Mouse (Mus musculus) layer of hippocampus, adult 9-11 months (tissue): ENCODE results near the gene Srsf9.
"Not testable (repeated sequence)": the region's sequence is repeated elsewhere in the genome, so short reads cannot be mapped to it uniquely, and the experiment has no call there.

ENCODE experiments used
- DNase-seq: peaks from one replicate; pipeline ENCODE4 v3.0.0; 2022

The Srsf9 gene

DNA sequence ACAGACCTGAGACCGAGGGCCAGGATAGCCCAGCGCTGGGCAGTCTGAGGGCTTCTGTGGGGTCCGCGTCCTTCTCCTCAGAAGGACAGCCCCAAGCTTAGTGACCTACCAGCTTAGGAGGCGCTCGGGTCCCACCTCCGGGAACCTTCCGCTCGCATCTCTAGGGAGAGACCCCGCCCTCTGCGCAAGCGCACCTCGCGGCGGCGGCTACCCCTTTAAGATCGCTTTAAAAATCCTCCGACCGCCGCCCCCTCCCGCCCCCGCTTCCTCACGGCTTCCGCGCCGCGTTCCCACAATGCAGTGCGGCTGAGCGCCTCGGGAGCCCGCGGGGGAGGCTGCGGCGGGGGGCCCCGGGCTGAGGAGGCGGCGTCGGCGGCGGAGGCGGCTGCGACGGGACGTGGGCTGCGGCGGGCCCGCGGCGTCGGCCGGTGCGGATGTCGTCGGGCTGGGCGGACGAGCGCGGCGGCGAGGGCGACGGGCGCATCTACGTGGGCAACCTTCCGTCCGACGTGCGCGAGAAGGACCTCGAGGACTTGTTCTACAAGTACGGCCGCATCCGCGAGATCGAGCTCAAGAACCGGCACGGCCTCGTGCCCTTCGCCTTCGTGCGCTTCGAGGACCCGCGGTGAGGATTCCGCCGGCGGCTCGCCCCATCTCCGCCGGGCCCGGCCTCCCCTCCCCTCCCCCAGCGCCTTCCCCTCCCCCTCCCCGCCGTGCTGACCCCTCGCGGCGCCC, at the start of gene Srsf9:
TSS of gene Srsf9 (plus strand) at position 303 of the 735 bp plus-strand sequence.
- peak; percentile 96 for DNase-seq

DNA sequence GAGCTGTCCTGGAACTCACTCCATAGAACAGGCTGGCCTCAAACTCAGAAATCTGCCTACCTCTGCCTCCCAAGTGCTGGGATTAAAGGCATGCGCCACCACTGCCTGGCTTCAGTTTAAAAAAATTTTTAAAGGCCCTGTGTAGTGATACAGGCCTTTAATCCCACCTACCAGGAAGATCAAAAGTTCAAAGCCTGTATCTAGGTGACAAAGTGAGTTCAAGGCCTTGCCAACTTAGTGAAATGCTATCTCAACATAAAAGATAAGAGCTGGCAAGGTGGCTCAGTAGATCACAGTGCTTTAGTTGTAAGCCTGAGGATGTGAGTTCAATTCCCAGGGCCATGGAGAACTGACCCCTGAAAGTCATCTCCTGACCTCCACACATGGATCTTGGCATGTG, 48.9 kb upstream of the Srsf9 start:
- no peak for DNase-seq

DNA sequence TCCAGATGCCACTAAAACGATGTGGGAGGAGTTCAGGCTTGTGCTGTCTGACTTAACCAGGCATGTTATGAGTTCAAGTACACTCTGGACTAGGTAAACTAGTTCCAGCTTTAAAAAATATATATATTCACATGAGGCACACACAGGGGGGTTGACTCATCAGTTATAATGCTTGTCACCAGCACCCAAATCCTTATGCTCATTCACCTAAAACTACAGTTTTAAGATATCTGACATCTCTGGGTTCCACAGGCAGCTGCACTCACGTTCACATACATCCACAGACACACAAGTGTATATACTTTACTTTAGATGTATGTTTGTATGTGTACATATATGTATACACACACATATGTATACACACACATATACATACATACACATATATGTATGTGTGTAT, 48.2 kb upstream of the Srsf9 start:
- DNase-seq = no peak

DNA sequence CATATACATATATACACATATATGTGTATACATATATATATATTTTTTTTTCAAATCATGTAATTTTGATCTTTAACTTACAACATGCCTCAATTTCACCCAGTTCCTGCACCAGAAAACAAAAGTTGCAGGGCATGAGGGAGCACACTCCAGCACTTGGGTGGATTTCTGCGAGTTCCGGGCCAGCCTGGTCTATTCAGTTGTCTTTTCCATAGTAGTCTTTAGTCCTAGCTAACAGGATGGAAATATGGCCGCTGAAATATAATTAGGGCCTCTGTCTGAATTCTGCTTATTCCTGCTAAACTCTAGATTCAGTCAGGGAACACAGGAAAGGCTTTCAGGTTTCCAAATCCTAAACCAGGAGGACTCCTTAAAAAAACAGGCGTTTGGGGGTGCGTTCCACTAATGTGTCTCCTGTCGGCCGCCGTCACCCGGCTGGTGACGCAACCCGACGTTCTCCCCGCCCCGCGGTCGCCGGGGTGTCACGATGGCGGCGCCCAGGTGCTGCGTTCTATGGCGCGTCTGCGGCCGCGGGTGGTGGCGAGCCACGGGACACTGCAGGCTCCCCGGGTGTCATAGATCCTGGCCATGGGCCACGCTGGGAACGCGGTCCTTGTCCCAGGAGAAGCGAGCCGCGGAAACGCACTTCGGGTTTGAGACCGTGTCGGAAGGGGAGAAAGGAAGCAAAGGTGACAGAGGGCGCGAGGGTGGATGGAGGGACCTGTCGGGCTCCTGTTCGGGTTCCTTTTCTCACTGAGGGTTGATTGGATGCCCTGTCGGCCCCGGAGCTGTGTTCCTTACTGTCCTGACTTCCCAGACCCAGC, 47.5 kb upstream of the Srsf9 start, which contains the start of gene Coq5:
TSS of gene Coq5 (plus strand) at position 441 of the 824 bp plus-strand sequence.
- DNase-seq = peak; percentile 85

DNA sequence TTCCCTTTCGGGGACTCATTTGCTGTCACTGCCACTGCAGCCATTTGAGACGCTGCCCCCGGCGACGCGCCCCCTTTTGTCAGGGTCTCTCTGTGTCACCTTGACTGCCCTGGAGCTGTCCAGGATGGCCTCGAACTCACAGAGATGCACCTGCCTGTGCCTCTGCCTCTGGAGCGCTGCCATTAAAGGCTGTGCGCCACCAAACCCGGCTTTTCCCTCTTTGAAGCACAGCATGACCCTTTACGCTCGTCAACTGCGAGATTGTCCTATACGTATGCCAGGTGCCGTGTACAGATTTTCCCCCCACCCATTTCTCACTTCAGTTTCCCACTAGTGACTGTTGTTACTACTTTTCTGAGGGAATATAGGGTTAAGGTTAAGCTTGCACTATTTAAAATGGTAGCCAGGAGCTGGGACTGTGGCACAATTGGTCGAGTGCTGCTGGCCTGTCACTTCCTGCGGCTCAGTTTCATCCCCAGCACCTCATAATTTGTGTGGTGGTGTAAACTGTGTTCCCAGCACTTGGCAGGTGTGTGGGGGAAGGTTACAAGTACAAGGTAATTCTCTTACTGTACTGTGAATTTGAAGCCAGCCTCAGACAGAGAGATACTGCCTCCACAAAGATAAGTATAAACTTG, 46.8 kb upstream of the Srsf9 start:
- DNase-seq = no peak

DNA sequence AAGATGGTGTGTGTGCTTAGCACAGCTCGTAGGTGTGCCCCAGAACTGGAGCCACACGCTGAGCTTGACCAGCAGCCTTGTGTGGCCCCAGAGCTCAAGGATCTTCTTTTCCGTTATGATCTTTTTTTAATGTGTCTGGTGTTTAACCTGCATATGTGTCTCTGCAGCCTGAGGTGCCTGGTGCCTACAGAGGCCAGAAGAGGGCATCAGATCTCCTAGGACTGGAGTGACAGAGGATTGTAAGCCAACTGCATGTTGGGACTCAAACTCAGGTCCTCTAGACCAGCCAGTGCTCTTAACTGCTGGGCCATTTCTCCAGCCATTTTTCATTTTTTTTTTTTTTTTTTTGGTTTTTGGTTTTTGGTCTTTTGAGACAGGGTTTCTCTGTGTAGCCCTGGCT, 42.2 kb upstream of the Srsf9 start:
- DNase-seq = no peak

DNA sequence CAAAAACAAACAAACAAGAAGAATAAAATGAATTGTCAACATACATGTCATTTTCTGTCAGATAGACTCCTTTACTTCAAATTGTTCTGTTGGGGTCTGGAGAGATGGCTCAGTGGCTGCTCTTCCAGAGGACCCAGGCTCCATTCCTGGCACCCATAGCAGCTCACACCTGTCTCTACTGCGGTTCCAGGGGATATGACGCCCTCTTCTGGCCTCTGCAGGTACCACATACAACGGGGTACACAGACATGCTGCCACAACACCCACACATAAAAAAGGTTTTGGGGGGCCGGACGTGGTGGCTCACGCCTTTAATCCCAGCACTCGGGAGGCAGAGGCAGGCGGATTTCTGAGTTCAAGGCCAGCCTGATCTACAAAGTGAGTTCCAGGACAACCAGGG, 32.8 kb upstream of the Srsf9 start:
- no peak for DNase-seq

DNA sequence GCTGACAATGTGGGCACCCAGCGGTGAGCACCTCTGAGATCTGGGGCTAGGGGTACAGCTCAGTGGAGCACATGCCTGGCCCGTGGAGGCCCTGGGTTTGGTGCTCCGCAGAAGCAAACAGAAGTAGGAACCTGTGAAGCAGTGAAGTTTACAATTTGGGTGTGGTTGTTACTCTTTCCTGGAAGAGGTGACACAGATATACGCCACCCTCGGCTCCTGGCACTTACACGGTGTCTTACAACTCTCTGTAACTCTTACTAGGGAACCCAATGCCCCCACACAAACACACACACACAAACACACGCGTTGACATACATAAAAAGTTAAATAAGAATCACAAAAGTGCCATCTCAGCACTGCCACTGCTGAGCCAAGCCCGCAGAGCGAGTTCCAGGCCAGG, 30.6 kb upstream of the Srsf9 start:
- no peak for DNase-seq

DNA sequence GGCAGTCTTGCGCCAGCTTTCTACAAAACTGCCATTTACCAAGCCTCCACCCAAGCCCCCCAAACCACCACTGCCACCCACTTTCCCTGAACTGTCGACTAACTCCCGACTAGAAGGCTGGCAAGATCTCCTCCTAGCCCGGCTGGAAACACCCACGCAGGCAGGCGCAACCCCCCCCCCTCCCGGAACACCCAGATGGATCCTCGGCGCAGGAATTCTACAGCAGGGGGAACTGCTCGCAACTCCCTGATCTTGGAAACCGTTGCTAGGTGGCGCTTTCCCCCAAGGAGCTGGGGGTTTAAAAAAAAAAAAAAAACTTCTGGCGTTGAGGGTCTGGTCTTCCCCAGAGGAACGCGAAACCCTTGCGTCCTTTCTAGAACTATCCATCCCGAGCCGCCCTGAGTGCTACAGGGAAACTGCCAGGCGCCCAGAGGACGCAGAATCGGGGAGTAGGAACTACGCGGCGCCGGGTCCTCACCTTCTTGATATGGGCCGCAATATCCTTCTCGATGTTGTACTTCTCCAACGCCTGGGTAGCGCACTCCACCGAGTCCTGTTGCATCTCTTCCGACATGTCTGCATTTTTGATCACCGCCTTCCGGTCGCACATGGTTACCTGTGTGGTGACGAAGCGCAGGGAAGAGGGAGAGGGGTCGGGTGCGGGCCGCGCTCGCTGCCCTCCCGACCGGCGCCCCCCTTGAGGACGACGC, 26.8 kb upstream of the Srsf9 start:
- peak; percentile 68 for DNase-seq

DNA sequence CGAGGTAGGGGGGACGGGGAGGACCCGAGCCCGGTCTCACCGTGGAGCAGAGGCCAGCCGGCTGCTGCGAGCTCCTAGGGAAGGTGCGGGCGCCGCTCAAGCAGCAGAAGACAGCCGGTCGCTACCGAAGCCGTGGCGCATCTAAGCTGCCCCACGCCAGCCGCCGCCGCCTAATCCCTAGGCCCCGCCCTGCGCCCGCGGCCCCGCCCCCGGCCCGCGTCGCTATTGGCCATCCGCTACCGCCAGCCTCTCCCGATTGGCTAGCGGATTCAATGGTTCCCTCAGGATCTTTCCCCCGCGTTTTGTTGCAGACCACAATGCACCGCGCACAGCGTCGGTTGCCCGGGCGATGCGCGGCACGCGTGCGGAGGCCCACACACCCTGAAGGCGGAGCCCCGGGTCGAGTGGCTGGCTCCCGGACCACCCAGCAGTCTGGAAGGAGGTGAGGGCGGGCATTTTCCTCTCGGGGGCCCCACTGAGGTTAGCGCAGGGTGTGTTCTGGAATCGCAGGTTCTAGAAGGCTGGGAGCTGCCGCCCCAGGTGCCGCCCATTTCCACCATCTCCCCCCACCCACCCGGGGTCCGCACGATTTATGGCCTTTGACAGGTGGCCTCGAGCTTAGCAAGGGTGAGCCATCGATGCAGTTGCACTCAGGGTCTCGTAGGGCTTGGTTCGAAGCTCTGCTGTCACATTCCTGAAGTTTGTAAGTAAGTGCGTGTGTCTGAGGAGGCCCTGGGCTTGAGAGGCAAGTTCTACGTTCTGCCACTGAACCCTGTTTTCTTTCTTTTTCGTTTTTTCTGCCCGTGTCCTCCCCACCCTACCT, 26.0 kb upstream of the Srsf9 start, which contains the start of gene Dynll1:
TSS of gene Dynll1 (minus strand) at position 208 of the 823 bp plus-strand sequence.
- peak; percentile 98 for DNase-seq

DNA sequence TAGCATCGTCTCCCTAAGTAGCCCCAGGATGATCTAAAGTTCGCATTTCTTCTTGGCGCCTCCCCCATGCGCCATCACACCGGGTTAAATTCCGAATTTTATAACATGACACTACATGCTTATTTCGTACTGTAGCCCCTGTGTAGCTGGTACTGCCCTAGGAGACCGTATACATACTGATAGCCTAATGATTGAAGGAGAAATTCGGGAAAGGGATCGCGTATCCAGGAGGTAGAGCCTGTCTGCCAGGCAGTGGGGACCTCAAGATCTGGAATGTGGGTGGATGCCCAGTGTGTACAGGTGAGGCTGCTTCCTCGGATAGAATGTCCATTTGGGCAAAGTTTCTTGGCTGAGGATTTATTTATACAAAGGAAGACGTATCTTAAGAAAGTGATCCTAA, 25.4 kb upstream of the Srsf9 start:
- no peak for DNase-seq

DNA sequence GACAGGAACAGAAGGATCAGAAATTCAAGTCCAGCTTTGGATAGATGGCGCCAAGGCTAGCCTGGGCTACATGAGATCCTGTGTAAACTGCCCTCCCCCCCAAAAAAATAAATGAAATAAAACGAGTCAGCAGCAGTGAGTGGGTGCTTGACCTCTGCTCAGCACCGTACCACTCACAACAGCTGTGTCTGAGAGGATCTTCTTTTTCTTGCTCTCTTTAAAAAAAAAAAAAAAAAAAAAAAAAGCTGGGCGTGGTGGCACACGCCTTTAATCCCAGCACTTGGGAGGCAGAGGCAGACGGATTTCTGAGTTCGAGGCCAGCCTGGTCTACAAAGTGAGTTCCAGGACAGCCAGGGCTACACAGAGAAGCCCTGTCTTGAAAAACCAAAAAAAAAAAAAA, 24.8 kb upstream of the Srsf9 start:
- DNase-seq = not testable (repeated sequence)

DNA sequence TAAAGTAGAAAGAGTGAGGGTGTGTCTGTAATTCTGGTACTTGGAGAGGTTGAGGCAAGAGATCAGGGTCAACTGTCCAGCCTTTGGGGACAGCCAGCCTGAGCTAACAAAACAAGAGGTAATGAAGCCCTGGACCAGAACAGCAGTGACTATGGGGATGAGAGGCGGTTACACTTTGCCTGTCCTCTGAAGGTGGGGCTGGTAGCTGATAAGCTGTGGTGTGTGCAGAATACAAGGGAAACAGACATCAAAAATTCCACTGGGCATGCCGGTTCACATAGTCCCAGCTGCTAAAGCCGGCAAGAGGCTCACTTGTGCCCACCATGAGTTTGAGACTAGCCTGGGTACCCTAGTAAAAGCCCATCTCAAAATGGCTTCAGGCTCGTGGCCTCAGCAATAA, 14.6 kb upstream of the Srsf9 start:
- DNase-seq = no peak

DNA sequence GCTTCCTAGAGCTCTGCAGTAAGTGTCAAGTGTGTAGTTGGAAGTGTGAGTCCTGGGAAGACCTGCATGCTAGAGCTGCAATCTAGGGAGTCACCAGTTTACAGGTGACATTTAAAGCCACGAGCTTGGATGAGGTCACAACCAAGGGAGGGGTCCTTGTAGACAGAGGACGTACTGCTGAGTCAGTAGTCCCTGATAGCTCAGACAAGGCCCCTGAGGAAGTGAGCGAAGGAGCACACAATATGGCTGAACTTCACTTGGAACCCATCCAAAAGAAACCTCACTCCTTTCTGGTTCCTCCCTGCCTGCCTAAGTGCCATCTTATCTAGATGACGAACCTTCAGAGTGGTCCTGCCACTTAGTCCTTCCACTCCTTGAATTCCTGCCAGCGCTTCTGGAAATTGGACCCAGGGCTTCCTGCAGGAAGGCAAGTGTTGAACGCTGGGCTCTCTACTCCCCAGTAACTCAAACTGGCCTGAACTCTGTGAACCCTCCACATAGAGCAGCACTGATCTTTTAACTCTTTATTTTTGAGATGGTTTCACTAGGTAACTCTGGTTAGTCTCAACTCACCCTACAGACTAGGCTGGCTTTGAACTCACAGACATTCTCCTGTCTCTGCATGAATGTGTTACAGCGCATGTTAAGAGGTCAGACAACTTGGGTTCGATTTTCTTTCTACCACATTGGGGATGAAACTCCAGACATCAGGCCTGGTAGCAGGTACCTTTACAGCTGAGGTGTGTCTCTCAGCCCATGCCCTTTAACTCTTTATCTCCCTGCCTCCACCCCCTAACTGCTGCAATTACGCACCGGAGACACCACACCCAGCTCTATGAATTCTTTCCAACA, 13.9 kb upstream of the Srsf9 start:
- DNase-seq = no peak

DNA sequence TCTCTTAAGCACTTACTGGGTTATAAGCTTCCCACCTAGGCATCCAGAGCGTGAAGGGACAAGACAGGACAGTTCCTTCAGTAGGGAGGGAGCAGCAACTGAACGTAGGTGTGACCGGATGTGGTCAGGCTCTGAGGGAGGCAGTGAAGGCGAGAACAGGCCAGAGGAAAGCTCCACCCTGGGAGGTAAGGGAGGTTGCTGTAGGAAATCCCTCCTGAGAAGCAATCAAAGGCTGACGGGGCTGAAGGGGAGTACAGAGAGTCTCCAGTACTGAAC, 13.4 kb upstream of the Srsf9 start:
- no peak for DNase-seq

DNA sequence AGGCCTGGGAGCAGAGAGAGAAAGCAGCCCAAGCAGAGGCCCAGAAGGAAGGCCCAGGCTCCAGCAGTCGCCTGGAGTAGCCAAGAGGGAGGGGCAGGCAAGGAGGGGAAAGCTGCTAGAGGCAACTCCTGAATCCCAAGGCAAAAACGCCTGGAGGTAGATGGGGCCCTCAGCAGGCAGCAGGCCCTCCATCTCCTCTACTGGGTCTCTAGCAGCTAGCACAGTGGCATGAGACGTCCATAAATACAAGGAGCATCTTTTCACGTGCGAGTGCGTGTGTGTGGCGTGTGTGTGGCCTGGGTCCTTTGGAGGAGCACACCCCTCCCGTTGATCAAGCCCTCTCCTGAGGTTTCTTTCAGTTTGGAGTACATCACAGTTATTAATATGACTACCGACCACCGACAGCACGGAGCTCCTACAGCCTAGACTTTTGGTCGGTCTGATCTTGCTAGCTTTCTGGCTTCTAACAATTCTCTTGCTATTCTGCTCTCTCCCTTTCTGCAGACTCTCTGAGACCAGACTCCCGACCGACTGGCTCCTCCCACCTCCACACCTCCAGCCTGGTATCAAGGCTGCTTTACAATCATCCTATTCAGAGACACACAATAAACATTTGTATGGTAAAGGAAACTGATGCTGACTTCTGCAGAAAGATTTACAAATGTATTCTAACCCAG, 9.9 kb upstream of the Srsf9 start:
- DNase-seq = no peak

DNA sequence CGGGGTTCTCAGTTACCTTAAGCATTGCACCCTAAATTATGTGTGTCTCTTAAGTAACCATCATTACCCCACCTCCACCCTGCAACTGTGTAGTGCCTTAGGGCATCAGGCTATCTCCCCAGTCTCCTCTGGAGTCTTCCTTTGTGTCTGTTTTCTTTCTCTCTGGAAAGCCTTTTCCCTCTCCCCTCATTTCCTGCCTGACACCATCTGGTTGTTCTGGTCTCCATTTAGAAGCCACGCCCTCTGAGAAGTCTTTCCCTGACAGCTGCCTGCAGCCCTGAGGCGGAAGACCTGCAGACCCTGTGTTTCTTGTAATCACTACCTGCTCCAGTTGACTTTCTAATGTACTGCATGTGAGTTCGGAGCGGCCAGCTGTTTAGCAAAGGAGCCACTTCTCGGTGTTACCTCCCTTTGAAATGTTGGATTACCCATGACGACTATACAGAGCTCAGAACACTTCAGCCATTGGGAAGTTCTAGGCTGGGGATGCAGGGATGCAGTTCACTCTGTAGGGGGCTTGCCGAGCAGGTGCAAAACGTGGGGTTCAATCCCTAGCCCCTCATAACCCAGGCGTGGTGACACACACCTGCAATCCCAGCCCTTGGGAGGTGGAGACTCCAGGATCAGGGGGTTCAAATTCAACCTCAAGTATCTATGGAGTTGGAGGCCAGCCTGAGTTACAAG, 9.2 kb upstream of the Srsf9 start:
- no peak for DNase-seq

DNA sequence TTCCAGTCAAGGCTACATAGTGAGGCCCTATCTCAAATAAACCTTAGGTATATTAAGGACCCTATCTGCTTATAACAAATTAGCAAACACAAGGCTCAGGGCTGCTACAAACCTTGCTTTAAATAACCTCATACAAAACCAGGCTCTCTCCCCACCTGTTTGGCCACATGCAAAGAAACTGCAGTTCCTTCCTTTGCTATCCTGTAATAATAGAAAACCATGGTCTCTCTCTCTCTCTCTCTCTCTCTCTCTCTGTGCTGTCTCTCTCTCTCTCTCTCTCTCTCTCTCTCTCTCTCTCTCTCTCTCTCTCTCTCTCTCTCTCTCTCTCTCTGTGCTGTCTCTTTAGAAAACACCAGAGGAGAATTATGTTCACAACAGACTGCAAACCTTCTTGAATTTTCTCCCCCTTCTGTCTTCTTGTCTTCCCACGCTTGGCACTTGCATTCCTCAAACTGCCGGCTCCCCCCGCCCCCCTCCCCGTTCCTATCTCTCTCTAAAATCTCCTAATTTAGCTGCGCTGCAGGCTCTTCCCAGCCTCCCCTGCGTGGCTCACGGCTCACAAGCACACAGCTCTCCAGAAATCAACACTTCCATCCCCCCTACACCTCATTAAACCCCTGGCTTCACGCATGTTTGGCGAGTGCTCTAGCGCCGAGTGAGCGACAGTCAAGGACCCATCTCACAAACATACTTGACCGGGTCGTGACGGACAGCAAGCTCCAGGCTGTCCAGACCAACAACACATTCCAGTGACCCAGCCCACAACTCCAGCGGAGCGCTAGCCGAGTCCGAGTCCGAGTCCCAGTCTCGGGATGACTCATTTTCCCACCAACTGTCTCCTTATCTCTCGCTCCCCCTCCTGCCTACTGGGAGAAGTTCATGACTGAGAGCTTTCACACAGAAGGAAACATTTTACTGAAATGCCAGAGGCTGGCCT, 7.7 kb upstream of the Srsf9 start:
- DNase-seq = peak; percentile 83

DNA sequence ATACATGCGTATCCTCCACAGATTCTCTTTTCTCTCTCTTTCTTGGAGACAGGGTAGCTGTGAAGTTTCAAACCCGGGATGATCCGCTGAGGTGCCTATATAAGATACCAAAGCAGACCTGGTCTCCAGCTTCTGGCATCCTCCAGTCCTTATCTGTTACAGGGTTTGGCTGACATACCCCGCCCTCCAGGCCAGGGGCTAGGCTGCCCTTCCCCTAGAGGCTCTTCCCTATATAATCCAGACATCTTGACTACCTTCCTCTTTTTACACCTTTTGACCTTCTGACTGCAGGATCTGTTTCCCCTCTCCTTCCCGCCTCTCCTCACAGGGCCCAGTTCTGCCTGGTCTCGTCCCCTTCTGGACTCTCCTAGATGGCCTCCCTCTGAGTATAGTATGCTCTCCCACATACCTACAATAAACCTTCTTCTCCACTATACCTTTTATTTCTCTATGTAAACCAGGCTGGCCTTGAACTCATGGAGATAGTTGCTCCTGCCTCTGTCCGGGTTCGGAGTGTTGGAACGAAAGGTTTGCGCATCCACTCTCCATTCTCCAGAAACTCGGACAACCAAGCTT, 633 bp upstream of the Srsf9 start:
- no peak for DNase-seq
